Mouse (Mus musculus): ENCODE data around the gene Xdh. TPM values are rescaled to one million over a fixed set of nuclear protein-coding genes. Genes with fewer than 3 reads are reported as not detected.

Xdh gene
- polyA plus RNA-seq, 1 experiment from 2014 or later = 0.52 TPM

- no peaks in the 10 kb centered on the region for H3K4me1 ChIP-seq (replicated peaks)
- no peaks in the 10 kb centered on the region for H3K27me3 ChIP-seq
- no peak overlapping the region for H3K4me3 ChIP-seq
- H3K9ac ChIP-seq = no peak overlapping the region
- no peak overlapping the region for H3K4me2 ChIP-seq
- 67% methylated on average over 2 of the region's 2 CpGs for WGBS
- ATAC-seq (ENCODE audit: low read depth) = no peak
- H3K27ac ChIP-seq (replicated peaks) = no peak overlapping the region
- no peaks in the 10 kb centered on the region for H3K9me3 ChIP-seq
- no peaks in the 10 kb centered on the region for H3K36me3 ChIP-seq
Observed at GRCm38 (mm10) chr17:73962628-73963043, 12.6 kb upstream of the Xdh start.

- Histone ChIP-seq H3K4me1 (replicated peaks) (no peaks in the 10 kb centered on the region), H3K4me2 (no peak overlapping the region), H3K36me3 (no peaks in the 10 kb centered on the region), H3K27ac (replicated peaks) (no peak overlapping the region), H3K27me3 (no peaks in the 10 kb centered on the region), H3K9me3 (no peaks in the 10 kb centered on the region), H3K9ac (no peak overlapping the region), H3K4me3 (no peak overlapping the region)
- WGBS = 69% methylated on average over 1 of the region's 1 CpGs
- no peak for ATAC-seq (ENCODE audit: low read depth)
Observed at GRCm38 (mm10) chr17:73961801-73962403, 11.9 kb upstream of the Xdh start.

GRCm38 (mm10) chr17:73960745-73961144 lies 10.7 kb upstream of the Xdh start:
- no peak for ATAC-seq (ENCODE audit: low read depth)
- no peaks in the 10 kb centered on the region for H3K4me1 ChIP-seq (replicated peaks)
- H3K9me3 ChIP-seq = no peaks in the 10 kb centered on the region
- no peak overlapping the region for H3K4me2 ChIP-seq
- H3K27me3 ChIP-seq = no peaks in the 10 kb centered on the region
- H3K36me3 ChIP-seq = no peaks in the 10 kb centered on the region
- no peak overlapping the region for H3K9ac ChIP-seq
- no peak overlapping the region for H3K27ac ChIP-seq (replicated peaks)
- 85% methylated on average over 4 of the region's 4 CpGs for WGBS
- H3K4me3 ChIP-seq = no peak overlapping the region

- ATAC-seq (ENCODE audit: low read depth) = no peak
- Histone ChIP-seq H3K9ac (no peak overlapping the region), H3K9me3 (no peaks in the 10 kb centered on the region), H3K27ac (replicated peaks) (no peak overlapping the region), H3K4me1 (replicated peaks) (0 out of 2 replicates have a peak, but pooled peaks cover 3% of the 10 kb centered on the region), H3K4me3 (no peak overlapping the region), H3K4me2 (no peak overlapping the region), H3K27me3 (no peaks in the 10 kb centered on the region), H3K36me3 (no peaks in the 10 kb centered on the region)
- WGBS = 82% methylated on average over 4 of the region's 4 CpGs
Observed at GRCm38 (mm10) chr17:73952103-73952521, 2.1 kb upstream of the Xdh start.

- 87% methylated on average over 5 of the region's 5 CpGs for WGBS
- ATAC-seq (ENCODE audit: low read depth) = no peak
- Histone ChIP-seq H3K9me3 (no peaks in the 10 kb centered on the region), H3K36me3 (no peaks in the 10 kb centered on the region), H3K4me1 (replicated peaks) (0 out of 2 replicates have a peak, but pooled peaks cover 3% of the 10 kb centered on the region), H3K4me3 (no peak overlapping the region), H3K9ac (no peak overlapping the region), H3K4me2 (no peak overlapping the region), H3K27ac (replicated peaks) (no peak overlapping the region), H3K27me3 (no peaks in the 10 kb centered on the region)
Observed at GRCm38 (mm10) chr17:73950970-73951369, 974 bp upstream of the Xdh start.

GRCm38 (mm10) chr17:73949498-73949897 lies 498 bp downstream of the Xdh start:
- H3K27me3 ChIP-seq = no peaks in the 10 kb centered on the region
- H3K4me1 ChIP-seq (replicated peaks) = 0 out of 2 replicates have a peak, but pooled peaks cover 3% of the 10 kb centered on the region
- no peaks in the 10 kb centered on the region for H3K36me3 ChIP-seq
- H3K9me3 ChIP-seq = no peaks in the 10 kb centered on the region
- no peak for ATAC-seq (ENCODE audit: low read depth)
- 69% methylated on average over 4 of the region's 4 CpGs for WGBS
- H3K4me3 ChIP-seq = no peak overlapping the region
- H3K27ac ChIP-seq (replicated peaks) = no peak overlapping the region
- no peak overlapping the region for H3K4me2 ChIP-seq
- H3K9ac ChIP-seq = no peak overlapping the region

GRCm38 (mm10) chr17:73948801-73949200 lies 1.2 kb downstream of the Xdh start:
- H3K27me3 ChIP-seq = no peaks in the 10 kb centered on the region
- H3K4me2 ChIP-seq = no peak overlapping the region
- H3K4me3 ChIP-seq = no peak overlapping the region
- H3K9ac ChIP-seq = no peak overlapping the region
- H3K27ac ChIP-seq (replicated peaks) = no peak overlapping the region
- 0 out of 2 replicates have a peak, but pooled peaks cover 3% of the 10 kb centered on the region for H3K4me1 ChIP-seq (replicated peaks)
- H3K9me3 ChIP-seq = no peaks in the 10 kb centered on the region
- H3K36me3 ChIP-seq = no peaks in the 10 kb centered on the region
- ATAC-seq (ENCODE audit: low read depth) = no peak
- 89% methylated on average over 2 of the region's 2 CpGs for WGBS

GRCm38 (mm10) chr17:73948039-73948438 lies 2.0 kb downstream of the Xdh start:
- Histone ChIP-seq H3K4me2 (no peak overlapping the region), H3K4me1 (replicated peaks) (0 out of 2 replicates have a peak, but pooled peaks cover 3% of the 10 kb centered on the region), H3K27me3 (no peaks in the 10 kb centered on the region), H3K27ac (replicated peaks) (no peak overlapping the region), H3K4me3 (no peak overlapping the region), H3K9ac (no peak overlapping the region), H3K9me3 (no peaks in the 10 kb centered on the region), H3K36me3 (no peaks in the 10 kb centered on the region)
- no peak for ATAC-seq (ENCODE audit: low read depth)
- WGBS = 93% methylated on average over 3 of the region's 3 CpGs

- H3K27ac ChIP-seq (replicated peaks) = no peak overlapping the region
- H3K4me3 ChIP-seq = no peak overlapping the region
- 67% methylated on average over 5 of the region's 5 CpGs for WGBS
- 0 out of 2 replicates have a peak, but pooled peaks cover 3% of the 10 kb centered on the region for H3K4me1 ChIP-seq (replicated peaks)
- no peak for ATAC-seq (ENCODE audit: low read depth)
- no peak overlapping the region for H3K9ac ChIP-seq
- H3K36me3 ChIP-seq = no peaks in the 10 kb centered on the region
- H3K27me3 ChIP-seq = no peaks in the 10 kb centered on the region
- H3K4me2 ChIP-seq = no peak overlapping the region
- no peaks in the 10 kb centered on the region for H3K9me3 ChIP-seq
Observed at GRCm38 (mm10) chr17:73946856-73947255, 3.1 kb downstream of the Xdh start.

GRCm38 (mm10) chr17:73944661-73945060 lies 5.3 kb downstream of the Xdh start:
- Histone ChIP-seq H3K4me3 (no peak overlapping the region), H3K9me3 (no peaks in the 10 kb centered on the region), H3K4me2 (no peak overlapping the region), H3K27ac (replicated peaks) (no peak overlapping the region), H3K4me1 (replicated peaks) (0 out of 2 replicates have a peak, but pooled peaks cover 1% of the 10 kb centered on the region), H3K9ac (no peak overlapping the region), H3K27me3 (no peaks in the 10 kb centered on the region), H3K36me3 (no peaks in the 10 kb centered on the region)
- ATAC-seq (ENCODE audit: low read depth) = no peak
- 77% methylated on average over 5 of the region's 5 CpGs for WGBS

GRCm38 (mm10) chr17:73942268-73942962 lies 7.6 kb downstream of the Xdh start:
- Histone ChIP-seq H3K9me3 (no peaks in the 10 kb centered on the region), H3K27me3 (no peaks in the 10 kb centered on the region), H3K36me3 (no peaks in the 10 kb centered on the region), H3K9ac (no peak overlapping the region), H3K4me3 (no peak overlapping the region), H3K27ac (replicated peaks) (no peak overlapping the region), H3K4me1 (replicated peaks) (no peaks in the 10 kb centered on the region), H3K4me2 (no peak overlapping the region)
- no peak for ATAC-seq (ENCODE audit: low read depth)
- WGBS = 82% methylated on average over 3 of the region's 3 CpGs

GRCm38 (mm10) chr17:73941816-73942215 lies 8.2 kb downstream of the Xdh start:
- Histone ChIP-seq H3K4me1 (replicated peaks) (no peaks in the 10 kb centered on the region), H3K27me3 (no peaks in the 10 kb centered on the region), H3K4me3 (no peak overlapping the region), H3K9ac (no peak overlapping the region), H3K27ac (replicated peaks) (no peak overlapping the region), H3K36me3 (no peaks in the 10 kb centered on the region), H3K9me3 (no peaks in the 10 kb centered on the region), H3K4me2 (no peak overlapping the region)
- no peak for ATAC-seq (ENCODE audit: low read depth)
- 79% methylated on average over 3 of the region's 3 CpGs for WGBS
